Mouse (Mus musculus) right cerebral cortex, postnatal 36 days (tissue): ENCODE measurements around the gene Actg1.
"Not testable (repeated sequence)": the region's sequence is repeated elsewhere in the genome, so short reads cannot be mapped to it uniquely, and the experiment has no call there.

ENCODE experiments used
- DNase-seq, 2 experiments: peaks; one replicate each; pipeline ENCODE4 v3.0.0; 2022; ENCODE audit warnings: low spot score in 2 of 2, mixed read lengths in 1 of 2

The Actg1 gene

GRCm38 (mm10) chr11:120360755-120361154, 12.4 kb upstream of the Actg1 start:
- DNase-seq = no peak

- DNase-seq = no peak
Measured at GRCm38 (mm10) chr11:120360062-120360461, 11.7 kb upstream of the Actg1 start.

GRCm38 (mm10) chr11:120359391-120359790, 11.0 kb upstream of the Actg1 start:
- DNase-seq = no peak

- DNase-seq = peak; percentile 75 to 82
Measured at GRCm38 (mm10) chr11:120357791-120358401, 9.6 kb upstream of the Actg1 start.

GRCm38 (mm10) chr11:120356900-120357299, 8.6 kb upstream of the Actg1 start:
- DNase-seq = no peak

- DNase-seq = no peak
Measured at GRCm38 (mm10) chr11:120356319-120356840, 8.0 kb upstream of the Actg1 start.

GRCm38 (mm10) chr11:120355277-120356039, 7.1 kb upstream of the Actg1 start:
- no peak for DNase-seq

- DNase-seq = no peak
Measured at GRCm38 (mm10) chr11:120354304-120355276, 6.2 kb upstream of the Actg1 start.

- no peak for DNase-seq
Measured at GRCm38 (mm10) chr11:120353500-120354303, 5.4 kb upstream of the Actg1 start.

GRCm38 (mm10) chr11:120352571-120353290, 4.4 kb upstream of the Actg1 start:
- DNase-seq = no peak

GRCm38 (mm10) chr11:120352093-120352350, 3.7 kb upstream of the Actg1 start:
- DNase-seq = not testable (repeated sequence)

GRCm38 (mm10) chr11:120351250-120352092, 3.1 kb upstream of the Actg1 start:
- no peak for DNase-seq

GRCm38 (mm10) chr11:120350711-120351110, 2.4 kb upstream of the Actg1 start:
- no peak for DNase-seq

- peak; percentile 59 to 64 for DNase-seq
Measured at GRCm38 (mm10) chr11:120349986-120350702, 1.8 kb upstream of the Actg1 start.

- no peak for DNase-seq
Measured at GRCm38 (mm10) chr11:120349371-120349985, 1.1 kb upstream of the Actg1 start.

- no peak for DNase-seq
Measured at GRCm38 (mm10) chr11:120348684-120349370, 485 bp upstream of the Actg1 start.

- DNase-seq = no peak
Measured at GRCm38 (mm10) chr11:120347301-120347700, 1.0 kb downstream of the Actg1 start.
